Mouse (Mus musculus): ENCODE measurements around the gene BC029722. TPM values are rescaled to one million over a fixed set of nuclear protein-coding genes. Genes with fewer than 3 reads are reported as not detected.

BC029722 gene
- polyA plus RNA-seq (2012; rRNA removed) = 56.4 and 69.9 TPM in 2 replicates

DNA sequence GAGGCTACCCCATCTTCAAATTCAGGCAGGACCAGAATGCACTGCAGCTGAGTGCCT is at the start of gene BC029722:
BC029722 (minus strand) TSS at position 35 of the 57 bp plus-strand sequence.
- H3K27ac ChIP-seq (ENCODE audit: insufficient read depth, low read depth, low read length) = peak within 1 kb of the TSS; percentile 75
- no peak for TF ChIP-seq POLR2A (IDR thresholded peaks at IDR 0.05; ENCODE audit: low read depth, low read length)
- no peak for TF ChIP-seq CTCF (conservative IDR thresholded peaks at IDR 0.05; ENCODE audit: insufficient read depth, insufficient read length, low read depth, low read length)
- no peak for DNase-seq

DNA sequence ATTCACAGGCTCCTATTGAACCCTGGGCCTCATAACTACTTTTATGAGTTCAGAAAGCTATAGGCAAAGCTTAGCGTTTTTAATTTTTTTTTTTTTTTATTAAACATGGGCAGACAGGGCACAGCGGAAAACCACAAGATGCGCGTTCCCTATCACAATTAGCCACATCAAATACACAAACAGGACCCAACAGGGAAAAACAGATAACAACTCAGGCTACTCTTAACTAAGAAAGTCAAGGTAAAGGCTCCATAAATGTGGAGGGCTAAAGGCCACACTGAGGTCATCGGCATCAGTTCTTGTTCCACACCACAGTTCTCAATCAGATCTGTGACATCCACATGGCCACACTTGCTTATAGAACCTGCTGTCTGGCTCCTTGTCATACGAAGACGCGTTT is 49.1 kb upstream of the BC029722 start:
- H3K27ac ChIP-seq (ENCODE audit: insufficient read depth, low read depth, low read length) = no peak overlapping the region
- no peaks in the 10 kb centered on the region for H3K27me3 ChIP-seq (replicated peaks; ENCODE audit: control insufficient read depth, insufficient read depth, low read length)
- H3K36me3 ChIP-seq (ENCODE audit: control insufficient read depth, insufficient read depth, low read length) = no peaks in the 10 kb centered on the region
- no peak overlapping the region for H3K4me3 ChIP-seq (ENCODE audit: insufficient read depth, low read depth, low read length)
- 94% methylated on average over 8 of the region's 8 CpGs for WGBS
- no peaks in the 10 kb centered on the region for H3K4me1 ChIP-seq (ENCODE audit: control insufficient read depth, insufficient read depth, low read length)
- no peak for DNase-seq
- TF ChIP-seq POLR2A (IDR thresholded peaks at IDR 0.05; ENCODE audit: low read depth, low read length) (no peak), CTCF (conservative IDR thresholded peaks at IDR 0.05; ENCODE audit: insufficient read depth, insufficient read length, low read depth, low read length) (no peak)

More for the DNA sequence above, at the start of gene BC029722:
- peak within 1 kb of the TSS; percentile 76 for H3K4me3 ChIP-seq (ENCODE audit: insufficient read depth, low read depth, low read length)
- peaks cover 21% of the 10 kb centered on the region for H3K4me1 ChIP-seq (ENCODE audit: control insufficient read depth, insufficient read depth, low read length)
- no peaks in the 10 kb centered on the region for H3K27me3 ChIP-seq (replicated peaks; ENCODE audit: control insufficient read depth, insufficient read depth, low read length)
- H3K36me3 ChIP-seq (ENCODE audit: control insufficient read depth, insufficient read depth, low read length) = 0 out of 2 replicates have a peak, but pooled peaks cover 2% of the 10 kb centered on the region

- TF ChIP-seq CTCF (conservative IDR thresholded peaks at IDR 0.05; ENCODE audit: insufficient read depth, insufficient read length, low read depth, low read length) = no peak
- no peak for TF ChIP-seq POLR2A (IDR thresholded peaks at IDR 0.05; ENCODE audit: low read depth, low read length)
- peaks cover 7% of the 10 kb centered on the region; the same call in 1 of the 2 replicates for H3K4me1 ChIP-seq (ENCODE audit: control insufficient read depth, insufficient read depth, low read length)
- no peaks in the 10 kb centered on the region for H3K36me3 ChIP-seq (ENCODE audit: control insufficient read depth, insufficient read depth, low read length)
- H3K27me3 ChIP-seq (replicated peaks; ENCODE audit: control insufficient read depth, insufficient read depth, low read length) = no peaks in the 10 kb centered on the region
- H3K27ac ChIP-seq (ENCODE audit: insufficient read depth, low read depth, low read length) = no peak overlapping the region
- no peak overlapping the region for H3K4me3 ChIP-seq (ENCODE audit: insufficient read depth, low read depth, low read length)
- no peak for DNase-seq
- WGBS = 44% methylated on average over 11 of the region's 11 CpGs
Measured at GRCm38 (mm10) chr2:155863301-155863867, 44.2 kb upstream of the BC029722 start.

DNA sequence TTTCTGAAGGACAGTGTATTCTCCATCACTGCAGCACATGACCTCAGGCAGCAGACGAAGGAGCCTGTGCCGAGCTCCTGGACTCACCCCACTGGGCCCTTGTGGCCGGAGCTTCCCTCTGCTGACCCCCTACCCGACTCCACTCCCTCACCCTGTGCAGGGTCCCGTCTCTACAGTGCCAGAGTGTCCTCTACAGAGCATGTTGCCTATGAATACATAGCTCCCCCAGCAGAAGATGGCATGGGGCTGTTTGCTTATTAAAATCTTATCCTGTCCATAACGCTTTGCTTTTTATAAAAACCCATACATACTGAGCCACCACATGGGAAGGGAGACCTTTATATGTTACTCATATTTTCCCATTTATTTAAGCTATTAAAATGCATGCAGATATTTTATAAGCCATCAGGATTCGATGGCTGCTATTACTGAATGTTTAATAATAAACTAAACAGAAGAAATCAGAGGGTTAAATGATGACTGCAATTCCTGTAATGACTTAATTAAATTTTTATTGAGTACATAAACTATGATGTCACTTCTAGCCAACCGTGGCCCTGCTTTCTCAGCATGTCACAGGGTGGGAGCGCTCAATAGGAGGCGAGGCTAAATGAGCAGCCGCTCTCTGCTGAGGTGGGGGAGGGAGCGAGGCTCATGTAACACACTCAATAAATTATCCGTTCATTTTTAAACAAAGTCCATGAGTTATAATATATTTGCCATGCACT is 43.5 kb upstream of the BC029722 start:
- peaks cover 7% of the 10 kb centered on the region; the same call in 1 of the 2 replicates for H3K4me1 ChIP-seq (ENCODE audit: control insufficient read depth, insufficient read depth, low read length)
- no peak overlapping the region for H3K4me3 ChIP-seq (ENCODE audit: insufficient read depth, low read depth, low read length)
- WGBS = 60% methylated on average over 13 of the region's 13 CpGs
- H3K27me3 ChIP-seq (replicated peaks; ENCODE audit: control insufficient read depth, insufficient read depth, low read length) = no peaks in the 10 kb centered on the region
- peak; percentile 19 for DNase-seq
- H3K36me3 ChIP-seq (ENCODE audit: control insufficient read depth, insufficient read depth, low read length) = no peaks in the 10 kb centered on the region
- TF ChIP-seq CTCF (conservative IDR thresholded peaks at IDR 0.05; ENCODE audit: insufficient read depth, insufficient read length, low read depth, low read length) (no peak), POLR2A (IDR thresholded peaks at IDR 0.05; ENCODE audit: low read depth, low read length) (no peak)
- H3K27ac ChIP-seq (ENCODE audit: insufficient read depth, low read depth, low read length) = no peak overlapping the region

DNA sequence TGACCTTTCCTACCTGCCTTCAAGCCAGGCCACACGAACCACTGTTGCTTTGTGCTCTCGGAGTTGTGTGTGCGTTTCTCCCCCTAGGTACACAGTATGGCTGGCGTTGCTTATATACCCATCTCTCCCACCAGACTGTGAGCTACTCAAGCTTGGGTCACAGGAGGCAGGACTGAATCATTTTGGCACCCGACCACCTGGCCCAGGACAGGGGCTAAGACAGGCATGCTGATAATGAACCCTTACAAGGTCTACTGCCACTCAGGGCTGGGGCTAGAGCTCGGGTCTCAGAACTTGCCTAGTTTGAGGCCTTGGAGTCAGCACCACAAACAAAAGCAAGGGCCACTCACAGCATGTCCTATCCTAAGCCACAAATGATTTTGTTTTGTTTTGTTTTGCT is 42.4 kb upstream of the BC029722 start:
- H3K4me1 ChIP-seq (ENCODE audit: control insufficient read depth, insufficient read depth, low read length) = peaks cover 7% of the 10 kb centered on the region; the same call in 1 of the 2 replicates
- WGBS = 94% methylated on average over 6 of the region's 6 CpGs
- no peaks in the 10 kb centered on the region for H3K36me3 ChIP-seq (ENCODE audit: control insufficient read depth, insufficient read depth, low read length)
- no peaks in the 10 kb centered on the region for H3K27me3 ChIP-seq (replicated peaks; ENCODE audit: control insufficient read depth, insufficient read depth, low read length)
- TF ChIP-seq CTCF (conservative IDR thresholded peaks at IDR 0.05; ENCODE audit: insufficient read depth, insufficient read length, low read depth, low read length) = no peak
- no peak for TF ChIP-seq POLR2A (IDR thresholded peaks at IDR 0.05; ENCODE audit: low read depth, low read length)
- no peak for DNase-seq
- H3K27ac ChIP-seq (ENCODE audit: insufficient read depth, low read depth, low read length) = no peak overlapping the region
- H3K4me3 ChIP-seq (ENCODE audit: insufficient read depth, low read depth, low read length) = no peak overlapping the region

DNA sequence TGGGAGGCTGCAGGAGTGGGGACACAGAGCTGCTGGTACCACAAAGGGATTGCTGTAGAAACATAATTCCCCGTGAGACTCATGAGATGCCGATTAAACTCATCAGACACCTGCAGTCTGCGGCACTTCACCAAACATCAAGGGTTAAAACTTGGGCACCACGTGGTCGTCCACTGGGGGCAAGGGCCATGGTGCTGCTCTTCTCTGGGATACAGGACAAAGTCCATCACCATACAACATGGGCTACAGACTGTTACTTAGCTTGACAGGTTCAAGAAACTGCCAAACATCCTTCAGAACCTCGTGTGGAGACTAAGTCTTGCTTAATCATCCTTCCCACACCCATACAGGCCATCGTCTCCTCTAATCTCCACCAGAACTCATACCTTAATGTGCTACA is 40.9 kb upstream of the BC029722 start:
- Histone ChIP-seq H3K27me3 (replicated peaks; ENCODE audit: control insufficient read depth, insufficient read depth, low read length) (no peaks in the 10 kb centered on the region), H3K4me1 (ENCODE audit: control insufficient read depth, insufficient read depth, low read length) (peaks cover 7% of the 10 kb centered on the region; the same call in 1 of the 2 replicates), H3K36me3 (ENCODE audit: control insufficient read depth, insufficient read depth, low read length) (no peaks in the 10 kb centered on the region), H3K4me3 (ENCODE audit: insufficient read depth, low read depth, low read length) (no peak overlapping the region), H3K27ac (ENCODE audit: insufficient read depth, low read depth, low read length) (no peak overlapping the region)
- peak; percentile 77 for DNase-seq
- TF ChIP-seq POLR2A (IDR thresholded peaks at IDR 0.05; ENCODE audit: low read depth, low read length) (no peak), CTCF (conservative IDR thresholded peaks at IDR 0.05; ENCODE audit: insufficient read depth, insufficient read length, low read depth, low read length) (no peak)
- 54% methylated on average over 7 of the region's 7 CpGs for WGBS

DNA sequence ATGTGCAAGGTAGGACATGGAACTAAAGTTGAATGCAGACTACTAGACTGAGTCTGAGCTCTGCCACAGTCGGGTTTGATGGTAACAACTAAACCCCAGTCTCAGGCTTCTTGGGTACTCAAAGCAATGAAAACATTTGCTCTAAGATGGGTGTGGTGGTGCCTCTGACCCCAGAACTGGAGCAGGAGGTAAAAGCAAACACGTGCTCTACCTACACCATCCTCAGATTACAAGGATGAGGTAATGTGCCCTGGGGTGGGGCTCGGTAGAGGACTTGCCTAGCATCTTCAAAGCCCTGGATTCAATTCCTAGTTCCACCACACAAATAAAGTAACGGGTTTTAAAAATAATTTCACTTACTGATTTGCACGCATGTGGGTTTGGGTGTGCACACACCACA is 33.3 kb upstream of the BC029722 start:
- 0 out of 2 replicates have a peak, but pooled peaks cover 1% of the 10 kb centered on the region for H3K36me3 ChIP-seq (ENCODE audit: control insufficient read depth, insufficient read depth, low read length)
- WGBS = 72% methylated on average over 5 of the region's 5 CpGs
- TF ChIP-seq POLR2A (IDR thresholded peaks at IDR 0.05; ENCODE audit: low read depth, low read length) (no peak), CTCF (conservative IDR thresholded peaks at IDR 0.05; ENCODE audit: insufficient read depth, insufficient read length, low read depth, low read length) (no peak)
- H3K4me1 ChIP-seq (ENCODE audit: control insufficient read depth, insufficient read depth, low read length) = no peaks in the 10 kb centered on the region
- H3K4me3 ChIP-seq (ENCODE audit: insufficient read depth, low read depth, low read length) = no peak overlapping the region
- DNase-seq = no peak
- no peak overlapping the region for H3K27ac ChIP-seq (ENCODE audit: insufficient read depth, low read depth, low read length)
- no peaks in the 10 kb centered on the region for H3K27me3 ChIP-seq (replicated peaks; ENCODE audit: control insufficient read depth, insufficient read depth, low read length)

All from kidney, adult 2 months (tissue).